Mouse (Mus musculus) spleen, adult 2 months (tissue): ENCODE measurements at regions not wholly inside any gene's neighbourhood (a gene's known extent, or its start where the extent isn't known, plus 50 kb on each side); places are given as distances from the start of the nearest gene placed in this dataset.

Experiments
- DNase-seq, 2 experiments: peaks; one replicate each; pipeline versions ENCODE4 v3.0.0 to v3.0.0-alpha.2; 2012 to 2021; ENCODE audit warnings: low spot score in 2 of 2, low read depth in 1 of 2
- H3K27ac ChIP-seq: fragments of 200-500 bp; 2 replicates; pipeline ENCODE4 v1.5.1; 2012; ENCODE audit warnings: low read length, inconsistent platforms; ENCODE audit not compliant: insufficient read depth
- H3K27me3 ChIP-seq: fragments of 200-500 bp; 2 replicates; pipeline ENCODE4 v1.6.1; 2012; ENCODE audit warnings: mild to moderate bottlenecking, moderate library complexity, low read length, inconsistent platforms; ENCODE audit not compliant: control insufficient read depth, insufficient read depth
- H3K36me3 ChIP-seq: fragments of 200-500 bp; 2 replicates; pipeline ENCODE4 v1.6.1; 2012; ENCODE audit warnings: mild to moderate bottlenecking, low read length, inconsistent platforms; ENCODE audit not compliant: control insufficient read depth, insufficient read depth
- H3K4me1 ChIP-seq: fragments of 200-500 bp; 2 replicates; pipeline ENCODE4 v1.6.1; 2011; ENCODE audit warnings: inconsistent platforms; ENCODE audit not compliant: control insufficient read depth, insufficient read depth, insufficient read length
- H3K4me3 ChIP-seq: fragments of 200-500 bp; 2 replicates; pipeline ENCODE4 v1.5.1; 2011; ENCODE audit warnings: mild to moderate bottlenecking, inconsistent platforms; ENCODE audit not compliant: insufficient read depth, insufficient read length; ENCODE audit errors: extremely low read depth
- CTCF ChIP-seq: fragments of 200-500 bp; IDR thresholded peaks from 2 replicates; pipeline ENCODE4 v1.5.1; 2011; ENCODE audit warnings: mild to moderate bottlenecking, inconsistent platforms; ENCODE audit not compliant: insufficient read depth, insufficient read length, insufficient replicate concordance; ENCODE audit errors: extremely low read depth
- POLR2A ChIP-seq: fragments of 200-500 bp; IDR thresholded peaks from 2 replicates; pipeline ENCODE4 v1.6.1; 2011; ENCODE audit warnings: low read depth, low read length, inconsistent platforms
- WGBS: fragments of 180-500 bp; shearing (Covaris S2); methylation state at CpG from one replicate; pipeline ENCODE4 v1.1.7; 2018; 5-methylcytosine and 5-hydroxymethylcytosine counted together

- Histone ChIP-seq H3K36me3 (no peaks in the 10 kb centered on the region), H3K4me3 (no peak overlapping the region), H3K27me3 (no peaks in the 10 kb centered on the region), H3K27ac (no peak overlapping the region), H3K4me1 (no peaks in the 10 kb centered on the region)
- 72% methylated on average over 1 of the region's 1 CpGs for WGBS
- DNase-seq = no peak
- TF ChIP-seq POLR2A (no peak), CTCF (no peak)
These were observed 65.3 kb downstream of the Lpar4 start for GRCm38 (mm10) chrX:106985684-106986083.

- 70% methylated on average over 3 of the region's 3 CpGs for WGBS
- no peaks in the 10 kb centered on the region for H3K27me3 ChIP-seq
- H3K4me1 ChIP-seq = no peaks in the 10 kb centered on the region
- H3K36me3 ChIP-seq = no peaks in the 10 kb centered on the region
- TF ChIP-seq POLR2A (no peak), CTCF (no peak)
- H3K27ac ChIP-seq = no peak overlapping the region
- no peak overlapping the region for H3K4me3 ChIP-seq
- DNase-seq = no peak
These were observed 66.4 kb downstream of the Lpar4 start for GRCm38 (mm10) chrX:106986794-106987193.

- H3K4me1 ChIP-seq = no peaks in the 10 kb centered on the region
- WGBS = 67% methylated on average over 4 of the region's 4 CpGs
- no peak for TF ChIP-seq CTCF
- TF ChIP-seq POLR2A = no peak
- no peaks in the 10 kb centered on the region for H3K27me3 ChIP-seq
- DNase-seq = no peak
- no peak overlapping the region for H3K4me3 ChIP-seq
- H3K36me3 ChIP-seq = no peaks in the 10 kb centered on the region
- H3K27ac ChIP-seq = no peak overlapping the region
These were observed 67.4 kb downstream of the Lpar4 start for GRCm38 (mm10) chrX:106987779-106988178.

GRCm38 (mm10) chrX:107004496-107004895, 83.8 kb upstream of the P2ry10 start:
- no peak for TF ChIP-seq POLR2A
- TF ChIP-seq CTCF = no peak
- Histone ChIP-seq H3K27ac (no peak overlapping the region), H3K4me1 (no peaks in the 10 kb centered on the region), H3K4me3 (no peak overlapping the region), H3K36me3 (no peaks in the 10 kb centered on the region), H3K27me3 (no peaks in the 10 kb centered on the region)
- 80% methylated on average over 7 of the region's 7 CpGs for WGBS
- DNase-seq = no peak

GRCm38 (mm10) chrX:107008968-107009367, 79.3 kb upstream of the P2ry10 start:
- Histone ChIP-seq H3K36me3 (no peaks in the 10 kb centered on the region), H3K4me3 (no peak overlapping the region), H3K27me3 (no peaks in the 10 kb centered on the region), H3K4me1 (no peaks in the 10 kb centered on the region), H3K27ac (no peak overlapping the region)
- DNase-seq = no peak
- 79% methylated on average over 4 of the region's 4 CpGs for WGBS
- no peak for TF ChIP-seq POLR2A
- no peak for TF ChIP-seq CTCF

GRCm38 (mm10) chrX:107012615-107013014, 75.7 kb upstream of the P2ry10 start:
- peak in 1 of 2 experiments; percentile 26 for DNase-seq
- Histone ChIP-seq H3K27ac (no peak overlapping the region), H3K4me1 (no peaks in the 10 kb centered on the region), H3K4me3 (no peak overlapping the region), H3K27me3 (no peaks in the 10 kb centered on the region), H3K36me3 (no peaks in the 10 kb centered on the region)
- TF ChIP-seq CTCF (no peak), POLR2A (no peak)
- WGBS = 64% methylated on average over 3 of the region's 3 CpGs

- Histone ChIP-seq H3K4me1 (no peaks in the 10 kb centered on the region), H3K4me3 (no peak overlapping the region), H3K27ac (no peak overlapping the region), H3K36me3 (no peaks in the 10 kb centered on the region), H3K27me3 (no peaks in the 10 kb centered on the region)
- no peak for DNase-seq
- WGBS = 10% methylated on average over 1 of the region's 1 CpGs
- TF ChIP-seq POLR2A (no peak), CTCF (no peak)
These were observed 73.0 kb upstream of the P2ry10 start for GRCm38 (mm10) chrX:107015335-107015734.

- 73% methylated on average over 1 of the region's 1 CpGs for WGBS
- H3K4me3 ChIP-seq = no peak overlapping the region
- H3K27me3 ChIP-seq = no peaks in the 10 kb centered on the region
- no peak overlapping the region for H3K27ac ChIP-seq
- no peak for TF ChIP-seq CTCF
- no peak for TF ChIP-seq POLR2A
- no peak for DNase-seq
- no peaks in the 10 kb centered on the region for H3K4me1 ChIP-seq
- H3K36me3 ChIP-seq = no peaks in the 10 kb centered on the region
These were observed 56.6 kb upstream of the P2ry10 start for GRCm38 (mm10) chrX:107031726-107032125.
